Mouse (Mus musculus) liver, adult 2 months (tissue): ENCODE measurements around the gene Pdk2.

ENCODE experiments used
- CTCF ChIP-seq: fragments of 200-500 bp; IDR thresholded peaks from 2 replicates; pipeline ENCODE4 v1.5.1; 2011; ENCODE audit warnings: low read depth, low read length, control low read depth
- POLR2A ChIP-seq: fragments of 200-500 bp; IDR thresholded peaks from 2 replicates; pipeline ENCODE4 v1.6.1; 2011; ENCODE audit warnings: low read length, control low read depth; ENCODE audit not compliant: insufficient read depth; ENCODE audit errors: extremely low read depth

- TF ChIP-seq POLR2A (no peak), CTCF (no peak)
These were observed 45.1 kb upstream of the Pdk2 start for GRCm38 (mm10) chr11:95086229-95086628.
